Mouse (Mus musculus): ENCODE results near the gene Exosc3. TPM values are rescaled to one million over a fixed set of nuclear protein-coding genes. Genes with fewer than 3 reads are reported as not detected.

Exosc3 gene
- polyA plus RNA-seq, 1 experiment = 17.9 TPM

DNA sequence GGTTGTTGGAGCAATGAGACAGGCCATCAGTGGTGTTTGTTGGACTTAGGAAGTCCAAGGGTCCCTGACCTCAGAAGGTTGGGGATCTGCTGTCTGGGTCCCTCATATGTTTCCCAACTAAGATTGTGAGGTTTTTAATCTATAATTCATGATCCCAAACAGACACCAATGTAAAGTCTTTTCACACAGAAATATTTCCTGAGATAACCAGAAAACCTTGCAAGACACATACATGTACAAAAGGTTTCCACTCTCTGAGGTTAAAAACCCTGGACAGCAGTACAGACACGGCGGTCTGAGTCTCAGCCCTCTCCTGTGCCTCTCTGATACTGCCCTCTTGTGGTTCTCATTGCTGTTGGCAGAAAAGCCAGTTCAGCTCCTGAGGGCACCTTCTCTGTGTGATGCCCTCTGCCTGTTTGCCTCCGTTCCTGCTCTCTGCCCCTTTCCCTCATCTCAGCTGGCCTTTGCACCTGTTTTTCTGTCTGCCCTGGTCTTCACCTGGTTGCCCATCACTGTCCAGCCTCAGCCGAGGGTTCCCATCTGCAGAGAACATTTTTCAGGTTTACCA lies 62.5 kb downstream of the Exosc3 start:
- no peak for DNase-seq (ENCODE audit: low read depth)

DNA sequence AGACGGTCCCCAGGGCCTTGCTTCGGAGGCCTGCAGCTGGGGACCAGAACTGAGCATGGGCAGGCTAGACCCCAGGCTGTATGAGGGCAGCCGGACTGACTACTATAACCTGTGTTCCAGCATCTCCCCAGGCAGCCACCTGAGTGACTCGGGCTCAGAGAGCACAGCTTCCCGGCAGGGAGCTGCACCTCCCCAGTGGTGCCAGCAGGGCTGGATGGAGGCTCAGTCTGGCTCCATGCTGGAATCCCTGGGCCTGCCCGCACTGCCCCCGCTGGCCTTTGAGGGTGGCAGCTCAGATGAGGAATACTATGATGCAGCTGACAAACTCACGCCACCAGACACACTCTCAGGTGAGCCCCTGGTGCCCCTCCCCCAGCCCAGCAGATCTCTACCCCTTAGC lies 63.2 kb downstream of the Exosc3 start:
- DNase-seq (ENCODE audit: low read depth) = no peak

DNA sequence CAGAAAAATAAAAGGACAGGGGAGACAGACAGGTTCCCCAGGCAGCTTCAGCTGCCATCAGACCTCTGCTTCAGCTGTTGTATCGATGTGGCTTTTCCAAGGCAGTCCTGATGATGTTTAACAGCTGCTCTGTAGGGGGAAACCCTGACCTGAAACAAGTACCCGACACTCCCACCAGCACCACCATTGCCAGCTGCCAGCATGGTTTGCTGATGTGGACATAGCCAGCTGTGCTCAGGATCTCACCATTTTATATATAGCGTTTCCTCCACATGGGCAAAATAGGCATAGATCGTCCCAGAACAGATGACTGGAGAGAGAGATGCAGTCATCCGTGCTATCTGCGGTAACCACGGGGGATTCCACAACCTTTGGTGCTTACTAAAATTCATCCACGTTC lies 66.8 kb downstream of the Exosc3 start:
- DNase-seq (ENCODE audit: low read depth) = no peak

DNA sequence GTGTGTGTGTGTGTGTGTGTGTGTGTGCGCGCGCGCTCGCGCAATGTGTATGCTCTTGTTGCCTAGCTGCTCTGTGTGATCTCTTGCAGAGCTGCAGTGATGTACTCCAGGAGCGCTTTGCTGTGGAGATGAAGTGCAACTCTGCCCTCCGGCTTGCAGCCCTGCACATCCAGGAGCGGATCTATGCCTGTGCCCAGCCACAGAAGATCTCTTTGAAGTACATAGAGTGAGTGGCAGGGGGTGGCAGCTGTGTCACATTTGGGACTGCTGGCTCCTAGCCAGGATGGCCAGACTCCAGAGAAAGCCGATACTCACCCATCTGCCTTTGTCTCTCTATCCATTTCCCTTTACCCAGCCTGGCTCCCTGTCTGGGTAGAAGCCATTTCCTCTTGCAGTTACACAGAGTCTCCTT lies 71.5 kb downstream of the Exosc3 start:
- no peak for DNase-seq (ENCODE audit: low read depth)

DNA sequence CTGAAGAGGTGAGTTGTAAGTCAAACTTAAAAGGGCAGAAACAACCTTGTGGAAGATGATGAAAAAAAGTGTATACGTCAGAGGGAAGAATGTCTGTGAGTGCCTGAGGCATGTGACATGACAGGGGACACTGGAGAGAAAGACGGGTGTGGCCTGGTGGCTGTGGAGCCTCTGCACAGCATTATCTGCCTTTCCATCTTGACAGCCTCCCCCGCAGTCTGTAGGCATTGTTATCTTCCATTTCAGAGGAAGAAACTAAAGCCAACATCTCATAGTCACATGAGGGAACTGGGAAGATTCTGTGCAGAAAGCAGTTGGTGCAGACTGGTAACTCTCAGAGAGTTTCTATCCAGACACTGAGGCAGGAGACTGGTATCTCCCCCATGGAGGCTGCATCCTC lies 74.6 kb downstream of the Exosc3 start:
- no peak for DNase-seq (ENCODE audit: low read depth)

Other genes with a start within 250 kb of the Exosc3 start
- gene Tomm5, start 234.6 kb downstream of the Exosc3 start, polyA plus RNA-seq (2012; rRNA removed) = 68.9 and 86.6 TPM in 2 replicates
- gene Frmpd1, start 157.9 kb downstream of the Exosc3 start, polyA plus RNA-seq (2012; rRNA removed) = 0.23 and 0.34 TPM in 2 replicates
- gene Trmt10b, start 45.6 kb downstream of the Exosc3 start, polyA plus RNA-seq (2012; rRNA removed) = 2.1 and 2.7 TPM in 2 replicates
- 17.3 and 20.0 TPM in 2 replicates for gene Dcaf10, start 631 bp downstream of the Exosc3 start, polyA plus RNA-seq (2012; rRNA removed)
- 96.9 and 99.4 TPM in 2 replicates for gene Slc25a51, start 66.0 kb upstream of the Exosc3 start, polyA plus RNA-seq (2012; rRNA removed)
- 23.4 and 27.6 TPM in 2 replicates for gene Shb, start 189.7 kb upstream of the Exosc3 start, polyA plus RNA-seq (2012; rRNA removed)

Measured in gonadal fat pad, adult 2 months (tissue).